Mouse (Mus musculus): ENCODE results near the gene Ttpal. TPM values are rescaled to one million over a fixed set of nuclear protein-coding genes. Genes with fewer than 3 reads are reported as not detected.

Ttpal gene
- polyA plus RNA-seq, 1 experiment from 2014 or later, result 39.1 TPM

DNA sequence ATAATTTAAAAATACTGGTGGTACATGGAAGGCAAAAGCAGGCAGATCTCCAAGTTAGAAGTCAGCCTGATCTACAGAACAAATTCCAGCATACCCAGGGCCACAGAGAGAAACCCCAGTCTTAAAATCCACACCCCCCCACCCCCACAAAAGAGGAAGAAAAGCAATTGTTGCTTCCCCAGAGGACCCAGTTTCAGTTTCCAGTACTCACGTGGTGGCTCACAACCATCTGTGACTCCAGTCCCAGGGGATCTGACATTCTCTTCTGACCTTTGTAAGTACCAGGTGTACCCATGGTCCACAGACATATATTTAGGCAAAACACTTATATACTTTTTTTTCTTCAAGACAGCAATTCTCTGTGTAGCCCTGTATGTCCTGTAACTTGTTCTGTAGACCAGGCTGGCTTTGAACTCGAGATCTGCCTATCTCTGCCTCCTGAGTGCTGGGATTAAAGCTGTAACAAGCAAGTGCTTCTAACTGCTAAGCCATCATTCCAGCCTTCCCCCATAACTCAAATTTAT, 60.6 kb downstream of the Ttpal start:
- Histone ChIP-seq H3K4me1 (peaks cover 16% of the 10 kb centered on the region; the same call in 1 of the 2 replicates), H3K36me3 (no peaks in the 10 kb centered on the region), H3K4me2 (replicated peaks) (no peak overlapping the region), H3K9ac (no peak overlapping the region), H3K27me3 (no peaks in the 10 kb centered on the region), H3K27ac (replicated peaks) (no peak overlapping the region), H3K4me3 (replicated peaks) (no peak overlapping the region), H3K9me3 (replicated peaks) (no peaks in the 10 kb centered on the region)
- ATAC-seq (ENCODE audit: insufficient number of reproducible peaks, low FRiP score, low TSS enrichment, low read depth), result no peak
- 60% methylated on average over 2 of the region's 2 CpGs for WGBS

DNA sequence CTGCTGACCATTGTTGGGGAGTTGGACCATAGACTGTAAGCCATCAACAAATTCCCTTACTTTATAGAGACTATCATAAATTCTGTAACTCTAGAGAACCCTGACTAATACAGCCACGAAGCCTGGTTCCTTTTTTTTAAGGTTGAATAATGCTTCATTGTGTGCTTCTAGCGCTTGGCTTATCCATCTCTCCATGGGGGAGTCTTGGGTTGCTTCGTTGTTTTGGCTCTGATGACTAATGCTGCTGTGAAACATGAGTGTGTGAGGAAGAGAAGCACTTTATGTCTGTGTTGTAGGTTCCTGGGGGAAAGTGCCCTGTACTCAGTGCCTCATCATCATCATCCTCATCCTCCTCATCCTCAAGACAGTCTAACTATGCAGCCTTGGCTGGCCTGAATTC, 61.8 kb downstream of the Ttpal start:
- no peak overlapping the region for H3K4me2 ChIP-seq (replicated peaks)
- no peak overlapping the region for H3K4me3 ChIP-seq (replicated peaks)
- 49% methylated on average over 3 of the region's 3 CpGs for WGBS
- no peak overlapping the region for H3K9ac ChIP-seq
- no peaks in the 10 kb centered on the region for H3K27me3 ChIP-seq
- no peak overlapping the region for H3K27ac ChIP-seq (replicated peaks)
- ATAC-seq (ENCODE audit: insufficient number of reproducible peaks, low FRiP score, low TSS enrichment, low read depth), result no peak
- no peaks in the 10 kb centered on the region for H3K9me3 ChIP-seq (replicated peaks)
- peaks cover 15% of the 10 kb centered on the region; the same call in 1 of the 2 replicates for H3K4me1 ChIP-seq
- H3K36me3 ChIP-seq, result no peaks in the 10 kb centered on the region

DNA sequence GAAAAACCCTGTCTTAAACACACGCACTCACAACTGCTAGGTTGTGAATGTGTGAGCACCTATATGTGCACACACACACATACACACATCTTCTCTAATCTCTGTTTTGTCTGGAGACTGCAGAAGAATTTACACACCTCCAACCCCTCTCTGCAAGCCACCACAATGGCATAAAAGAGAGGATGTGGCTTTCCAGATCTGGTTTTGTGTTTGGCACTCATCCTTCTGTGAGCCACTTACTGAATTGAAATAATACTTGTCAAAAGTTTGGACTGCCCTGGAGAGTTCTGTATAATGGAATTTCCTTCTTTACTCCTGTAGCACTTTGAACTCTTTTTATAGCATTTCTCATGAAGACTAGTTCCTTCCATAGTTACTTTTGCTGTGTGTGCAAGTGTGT, 64.9 kb downstream of the Ttpal start:
- Histone ChIP-seq H3K36me3 (no peaks in the 10 kb centered on the region), H3K9me3 (replicated peaks) (no peaks in the 10 kb centered on the region), H3K27ac (replicated peaks) (no peak overlapping the region), H3K9ac (no peak overlapping the region), H3K27me3 (no peaks in the 10 kb centered on the region), H3K4me2 (replicated peaks) (no peak overlapping the region), H3K4me1 (no peaks in the 10 kb centered on the region), H3K4me3 (replicated peaks) (no peak overlapping the region)
- 95% methylated on average over 1 of the region's 1 CpGs for WGBS
- no peak for ATAC-seq (ENCODE audit: insufficient number of reproducible peaks, low FRiP score, low TSS enrichment, low read depth)

Other genes with a start within 250 kb of the Ttpal start
- gene Jph2, start 204.3 kb upstream of the Ttpal start, polyA plus RNA-seq (2015; fragmentation: Nextera tagmentation; extraction: Ambion mirVana), result 3.7 and 5.0 TPM in 2 replicates
- 86.8 and 91.4 TPM in 2 replicates for gene Oser1, start 177.6 kb upstream of the Ttpal start, polyA plus RNA-seq (2015; fragmentation: Nextera tagmentation; extraction: Ambion mirVana)
- gene Gdap1l1, start 163.8 kb upstream of the Ttpal start, polyA plus RNA-seq (2015; fragmentation: Nextera tagmentation; extraction: Ambion mirVana), result 3.2 and 3.9 TPM in 2 replicates
- gene Fitm2, start 129.7 kb upstream of the Ttpal start, polyA plus RNA-seq (2015; fragmentation: Nextera tagmentation; extraction: Ambion mirVana), result 11.6 and 12.1 TPM in 2 replicates
- gene R3hdml, start 110.0 kb upstream of the Ttpal start, polyA plus RNA-seq (2015; fragmentation: Nextera tagmentation; extraction: Ambion mirVana), result 0.30 and 0.35 TPM in 2 replicates
- gene Hnf4a, start 95.5 kb upstream of the Ttpal start, polyA plus RNA-seq (2015; fragmentation: Nextera tagmentation; extraction: Ambion mirVana), result not detected in 2 replicates
- 39.4 and 40.8 TPM in 2 replicates for gene Serinc3, start 42.8 kb downstream of the Ttpal start, polyA plus RNA-seq (2015; fragmentation: Nextera tagmentation; extraction: Ambion mirVana)
- gene Pkig, start 56.1 kb downstream of the Ttpal start, polyA plus RNA-seq (2015; fragmentation: Nextera tagmentation; extraction: Ambion mirVana), result 152 and 155 TPM in 2 replicates
- gene Ada, start 147.9 kb downstream of the Ttpal start, polyA plus RNA-seq (2015; fragmentation: Nextera tagmentation; extraction: Ambion mirVana), result 8.1 and 8.4 TPM in 2 replicates
- 1.4 and 2.9 TPM in 2 replicates for gene Ccn5, start 218.5 kb downstream of the Ttpal start, polyA plus RNA-seq (2015; fragmentation: Nextera tagmentation; extraction: Ambion mirVana)